Mouse (Mus musculus): ENCODE results near the gene Gm17019.
"Not testable (repeated sequence)": the region's sequence is repeated elsewhere in the genome, so short reads cannot be mapped to it uniquely, and the experiment has no call there.

The Gm17019 gene

DNA sequence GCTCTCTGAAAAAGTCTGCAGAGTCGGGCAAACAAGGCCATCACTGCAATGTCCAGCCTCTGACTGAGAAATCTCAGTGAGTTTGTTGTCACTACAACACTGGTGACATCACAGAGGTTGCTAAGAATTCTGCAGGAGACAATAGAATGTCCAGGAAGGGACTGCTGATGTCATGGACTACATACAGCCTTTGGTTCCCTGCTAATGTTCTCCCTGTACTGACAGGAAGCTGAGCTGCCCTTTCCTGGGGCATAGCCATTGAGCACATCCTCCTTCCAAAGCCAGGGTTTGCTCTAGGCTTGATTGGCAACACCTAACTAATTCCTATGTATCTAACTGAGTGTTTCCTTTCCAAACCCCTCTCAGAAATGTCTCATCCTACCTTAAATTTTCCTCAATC is at the start of gene Gm17019:
Gene Gm17019, minus strand, starts transcription at position 101 of the 400 bp plus-strand sequence.
- not testable (repeated sequence) for DNase-seq

GRCm38 (mm10) chr5:15062385-15062715 is 29.6 kb upstream of the Gm17019 start:
- not testable (repeated sequence) for DNase-seq

- not testable (repeated sequence) for DNase-seq
Measured at GRCm38 (mm10) chr5:15061638-15062384, 29.0 kb upstream of the Gm17019 start.

DNA sequence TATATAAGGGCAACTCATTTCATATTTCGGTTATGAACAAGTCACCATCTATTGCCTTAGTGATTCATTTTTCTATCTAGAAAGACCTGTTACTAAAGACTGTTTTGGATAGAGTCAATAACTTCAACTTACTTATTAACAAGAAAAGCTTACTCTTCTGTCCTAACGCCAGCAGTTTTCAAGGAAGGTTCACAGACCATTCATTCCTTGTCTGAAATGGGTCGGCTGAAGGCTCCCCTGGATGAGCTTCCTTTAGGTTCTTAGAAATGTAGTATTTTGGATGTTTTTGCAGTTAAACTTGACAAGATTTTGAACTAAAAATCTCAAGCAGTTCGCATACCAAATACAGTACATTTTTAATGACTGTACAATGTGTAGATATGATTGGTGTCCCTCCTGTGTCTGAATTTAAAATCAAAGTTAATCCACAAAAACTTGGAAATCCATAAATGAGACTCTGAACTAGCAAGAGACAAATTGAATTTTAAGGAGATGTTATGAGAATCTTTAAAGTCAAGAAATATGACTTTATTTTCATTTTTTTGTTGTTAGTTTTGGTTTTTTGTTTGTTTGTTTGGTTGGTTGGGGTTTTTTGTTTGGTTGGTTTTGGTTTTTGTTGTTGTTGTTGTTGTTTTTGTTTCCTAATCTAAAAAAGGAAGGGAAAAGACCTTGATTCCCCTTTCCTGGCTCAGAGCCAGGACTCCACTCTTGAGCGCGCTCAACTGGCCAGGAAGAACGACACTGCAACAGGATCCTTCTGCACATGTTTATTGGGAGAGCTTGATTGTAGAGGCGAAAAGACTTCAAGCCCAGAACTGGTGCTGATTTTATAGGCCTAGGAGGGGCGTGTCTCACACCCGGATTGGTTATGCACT is 21.6 kb upstream of the Gm17019 start:
- not testable (repeated sequence) for DNase-seq

GRCm38 (mm10) chr5:15053606-15053962 is 20.8 kb upstream of the Gm17019 start:
- DNase-seq, result not testable (repeated sequence)

DNA sequence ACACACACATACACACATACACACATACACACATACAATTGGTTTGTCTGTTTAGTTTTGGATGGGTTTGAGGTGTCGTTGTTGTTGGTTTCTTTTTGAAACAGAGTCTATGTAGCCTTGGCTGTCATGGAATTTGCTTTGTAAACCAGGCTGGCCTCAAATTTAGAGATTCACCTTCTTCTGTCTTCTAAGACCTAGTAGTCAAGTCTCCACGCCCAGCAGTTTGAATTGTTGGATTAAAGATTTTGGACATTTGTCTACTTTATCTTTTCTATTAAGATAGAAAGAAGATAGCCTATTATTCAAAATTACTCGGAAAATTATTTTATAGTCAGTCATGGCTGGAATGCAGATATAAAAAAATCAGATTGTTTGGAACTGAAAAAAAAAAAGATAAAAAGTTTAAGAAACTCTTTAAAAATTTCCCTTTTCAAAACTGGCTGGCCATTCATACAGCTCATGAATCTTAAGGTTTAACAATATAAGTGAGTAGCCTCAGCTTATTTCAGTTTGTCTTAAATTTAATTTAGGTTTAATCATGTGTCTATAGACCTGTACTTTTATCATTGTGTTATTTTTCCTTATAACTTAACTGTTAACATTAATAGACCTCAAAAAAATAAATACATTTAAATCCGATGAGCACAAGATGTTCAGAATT is 20.3 kb upstream of the Gm17019 start:
- not testable (repeated sequence) for DNase-seq

DNA sequence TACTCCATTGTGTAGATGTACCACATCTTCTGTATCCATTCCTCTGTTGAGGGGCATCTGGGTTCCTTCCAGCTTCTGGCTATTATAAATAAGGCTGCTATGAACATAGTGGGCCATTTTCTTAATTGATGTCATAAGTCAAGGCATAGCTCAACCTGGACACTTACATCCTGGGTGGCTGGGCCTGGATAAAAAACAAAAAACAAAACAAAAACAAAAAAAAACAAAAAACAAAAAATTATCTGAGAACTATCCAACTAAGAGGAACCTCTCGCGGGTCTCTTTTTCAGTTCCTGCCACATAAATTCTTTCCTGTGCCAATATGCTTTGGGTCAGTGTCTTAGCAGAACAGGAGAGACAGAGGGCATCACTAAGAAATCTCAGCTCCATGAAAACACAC is 18.0 kb upstream of the Gm17019 start:
- not testable (repeated sequence) for DNase-seq

- DNase-seq, result not testable (repeated sequence)
Measured at GRCm38 (mm10) chr5:15044830-15045767, 12.3 kb upstream of the Gm17019 start.

GRCm38 (mm10) chr5:15040784-15041183 is 8.0 kb upstream of the Gm17019 start:
- DNase-seq, result not testable (repeated sequence)

- DNase-seq, result not testable (repeated sequence)
Measured at GRCm38 (mm10) chr5:15039984-15040383, 7.2 kb upstream of the Gm17019 start.

DNA sequence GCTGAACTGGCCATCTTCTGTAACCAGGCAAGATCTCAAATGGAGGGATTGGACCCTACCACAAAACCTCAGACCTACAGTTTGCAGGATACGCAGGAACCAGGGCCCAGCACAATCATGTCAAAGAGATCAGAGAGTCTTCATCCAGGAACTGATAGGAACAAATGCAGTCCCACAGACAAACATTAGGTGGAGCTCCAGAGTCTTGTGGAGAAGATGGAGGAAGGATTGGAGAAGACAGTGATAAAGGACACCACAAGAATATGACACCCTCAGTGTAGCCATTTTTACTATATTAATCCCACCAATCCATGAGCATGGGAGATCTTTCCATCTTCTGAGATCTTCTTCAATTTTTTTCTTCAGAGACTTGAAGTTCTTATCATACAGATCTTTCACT is 8.5 kb downstream of the Gm17019 start:
- DNase-seq, result peak in 1 of 2 experiments; percentile 3

DNA sequence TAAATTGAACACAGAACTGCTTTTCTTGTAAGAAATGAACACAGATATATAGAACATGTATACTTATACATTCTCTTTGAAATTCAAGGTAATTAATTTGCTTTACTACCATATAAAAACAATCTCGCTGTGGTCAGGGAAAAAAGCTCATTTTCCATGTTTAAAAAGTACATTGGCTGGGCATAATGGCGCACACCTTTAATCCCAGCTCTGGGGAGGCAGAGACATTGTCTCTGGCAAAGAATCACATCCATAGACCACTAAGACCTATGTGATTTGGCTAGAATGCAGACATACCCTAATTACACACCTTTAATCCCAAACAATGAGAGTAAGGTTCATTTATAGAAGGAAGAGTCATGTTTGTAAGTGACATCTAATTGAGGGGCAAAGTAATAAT is 12.7 kb downstream of the Gm17019 start:
- not testable (repeated sequence) for DNase-seq

GRCm38 (mm10) chr5:15010639-15011582 is 21.9 kb downstream of the Gm17019 start:
- not testable (repeated sequence) for DNase-seq

DNA sequence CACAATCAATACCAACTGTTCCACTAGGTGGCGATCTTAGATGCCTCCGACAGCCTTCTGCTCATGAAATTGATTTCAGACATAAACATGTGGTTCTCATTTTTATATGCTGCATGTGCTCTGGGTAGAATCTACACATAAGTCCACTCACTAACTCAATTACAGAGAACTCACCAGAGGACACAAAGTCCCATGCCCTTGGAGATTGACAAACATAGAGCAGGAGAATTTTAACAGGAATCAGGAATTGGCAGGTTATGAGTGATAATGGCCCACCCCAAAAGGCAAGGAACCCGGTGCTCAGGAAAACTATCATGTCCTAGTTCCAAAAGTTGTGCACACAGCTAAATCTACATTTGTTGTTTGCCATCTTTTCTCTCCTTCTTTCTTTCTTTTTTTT is 25.9 kb downstream of the Gm17019 start:
- not testable (repeated sequence) for DNase-seq

- DNase-seq, result not testable (repeated sequence)
Measured at GRCm38 (mm10) chr5:15006288-15006687, 26.5 kb downstream of the Gm17019 start.

DNA sequence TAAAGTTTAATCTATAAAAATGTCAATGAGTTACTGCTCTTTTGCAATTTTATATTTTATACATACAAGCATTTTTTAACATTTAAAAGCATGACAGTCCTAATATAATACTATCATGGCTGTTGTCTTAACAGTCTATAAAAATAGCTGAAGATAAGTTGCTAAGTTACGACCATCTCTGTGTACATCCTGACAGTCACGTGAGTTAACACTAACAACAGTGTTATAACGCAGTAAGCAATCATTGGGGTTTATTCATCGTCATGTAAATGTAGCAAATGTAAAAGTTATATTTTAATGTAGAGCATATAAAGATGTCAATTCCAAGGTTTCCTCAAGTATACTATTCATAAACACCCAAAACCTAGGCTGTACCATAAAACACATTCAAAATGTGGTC is 27.2 kb downstream of the Gm17019 start:
- DNase-seq, result not testable (repeated sequence)

DNA sequence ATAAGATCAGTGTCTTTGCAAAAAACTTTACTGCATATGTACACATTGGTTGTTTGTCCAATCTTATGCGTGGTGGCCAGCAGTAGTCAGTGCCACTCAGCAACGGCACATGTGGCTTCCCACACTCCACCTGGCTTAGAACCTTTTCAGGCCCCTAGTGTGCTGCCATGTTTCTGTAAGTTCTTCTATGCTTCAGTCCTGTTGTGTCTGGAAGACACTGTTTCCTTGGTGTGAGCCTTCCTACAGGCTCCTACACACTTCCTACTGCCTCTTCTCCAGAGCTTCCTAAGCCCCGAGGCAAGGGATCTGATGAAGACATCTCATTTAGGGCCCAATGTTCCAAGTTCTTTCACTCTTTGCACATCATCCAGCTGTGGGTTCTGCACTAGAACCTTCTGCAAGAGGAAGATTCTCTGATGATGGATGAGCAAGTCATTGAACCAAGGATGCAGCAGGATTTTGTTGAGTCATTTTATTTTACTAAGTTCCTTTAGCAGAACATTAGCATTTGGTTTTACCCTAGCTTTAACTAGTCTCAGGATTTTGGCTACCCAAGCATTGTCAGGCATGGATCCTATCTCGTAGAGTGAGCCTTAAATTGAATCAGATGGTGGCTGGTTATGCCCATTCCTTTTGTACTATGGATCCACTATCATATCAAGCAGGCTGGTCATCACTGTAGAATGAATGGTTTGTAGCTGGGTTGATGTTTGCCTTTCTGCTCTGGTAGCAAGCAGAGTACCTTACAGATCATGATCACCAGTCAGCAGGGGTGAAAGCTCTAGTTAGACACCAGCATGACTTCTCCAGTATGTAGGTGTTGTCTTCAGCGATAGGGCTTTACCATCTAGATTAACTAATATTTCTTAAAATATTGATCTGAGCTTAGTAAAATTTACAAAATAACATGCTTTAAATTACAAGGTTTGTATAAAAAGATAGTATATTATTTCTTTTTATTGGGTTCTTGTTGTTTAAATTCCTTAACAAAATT is 27.9 kb downstream of the Gm17019 start:
- DNase-seq, result not testable (repeated sequence)

GRCm38 (mm10) chr5:14998077-14998476 is 34.7 kb downstream of the Gm17019 start:
- DNase-seq, result not testable (repeated sequence)

GRCm38 (mm10) chr5:14997556-14997955 is 35.2 kb downstream of the Gm17019 start:
- DNase-seq, result not testable (repeated sequence)

All from cerebellum, postnatal 25 days (tissue).